Mouse (Mus musculus) heart, embryonic 15.5 days (tissue): ENCODE measurements around the gene Herpud1. TPM values are rescaled to one million over a fixed set of nuclear protein-coding genes. Genes with fewer than 3 reads are reported as not detected.
A peak's percentile ranks its signal among the peaks of the same experiment; 100 is the strongest.

Source experiments
- ATAC-seq: fragments of 200-750 bp; cut with Nextera tagmentation; replicated peaks from 2 replicates; pipeline ENCODE4 v1.8.0; 2017; ENCODE audit warnings: low read depth, moderate TSS enrichment; ENCODE audit not compliant: insufficient number of reproducible peaks, insufficient read depth, low FRiP score
- H3K27ac ChIP-seq: fragments of 300-500 bp; sonication (generic); 2 replicates; pipeline ENCODE4 v1.5.1; 2015; ENCODE audit warnings: mild to moderate bottlenecking, inconsistent platforms
- H3K27me3 ChIP-seq: fragments of 300-500 bp; sonication (generic); 2 replicates; pipeline ENCODE4 v1.6.1; 2015; ENCODE audit warnings: inconsistent platforms
- H3K36me3 ChIP-seq: fragments of 300-500 bp; sonication (generic); 2 replicates; pipeline ENCODE4 v1.6.1; 2015; ENCODE audit warnings: mild to moderate bottlenecking, inconsistent platforms
- H3K4me1 ChIP-seq: fragments of 300-500 bp; sonication (generic); replicated peaks from 2 replicates; pipeline ENCODE4 v1.6.1; 2015; ENCODE audit warnings: inconsistent platforms
- H3K4me2 ChIP-seq: fragments of 300-500 bp; sonication (generic); 2 replicates; pipeline ENCODE4 v1.6.1; 2015; ENCODE audit warnings: inconsistent platforms, mild to moderate bottlenecking, moderate library complexity
- H3K4me3 ChIP-seq: fragments of 300-500 bp; sonication (generic); 2 replicates; pipeline ENCODE4 v1.5.1; 2015; ENCODE audit warnings: mild to moderate bottlenecking, inconsistent platforms
- H3K9ac ChIP-seq: fragments of 300-500 bp; sonication (generic); 2 replicates; pipeline ENCODE4 v1.6.1; 2015; ENCODE audit warnings: mild to moderate bottlenecking, inconsistent platforms
- H3K9me3 ChIP-seq: fragments of 300-500 bp; sonication (generic); replicated peaks from 2 replicates; pipeline ENCODE4 v1.6.1; 2016; ENCODE audit warnings: inconsistent platforms
- WGBS: fragments of 180-500 bp; shearing (Covaris S2); methylation state at CpG from one replicate; pipeline ENCODE4 v1.1.7; 2015; ENCODE audit warnings: mixed read lengths; 5-methylcytosine and 5-hydroxymethylcytosine counted together
- polyA plus RNA-seq: library from polyadenylated mRNA; unstranded; fragments of >200 nt; fragmentation: Nextera tagmentation; extraction: Ambion mirVana; gene quantifications from 2 replicates; pipeline ENCODE4 v1.2.1, GENCODE M21; 2015

Gene Herpud1
- polyA plus RNA-seq, 1 experiment from 2014 or later, result 91.4 TPM

DNA sequence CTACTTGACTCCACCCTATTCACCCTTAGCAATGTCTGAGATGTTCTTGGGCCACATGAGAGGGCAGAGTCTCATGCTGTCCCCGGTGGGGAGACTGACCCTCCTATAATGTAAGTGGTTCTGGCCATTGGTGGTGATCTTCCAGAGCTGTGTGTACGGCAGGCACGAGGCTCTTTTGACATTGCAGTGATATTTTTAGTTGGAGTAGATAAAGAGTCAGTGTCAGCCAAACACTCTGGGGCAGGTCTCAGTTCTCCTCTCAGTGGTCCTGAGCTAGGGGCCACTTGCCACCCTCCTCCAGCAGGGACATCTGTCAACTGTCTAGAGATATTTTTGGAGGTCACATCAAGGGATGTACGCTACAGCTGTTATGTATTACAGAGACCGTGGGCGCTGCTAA is 29.0 kb upstream of the Herpud1 start:
- Histone ChIP-seq H3K9me3 (no peaks in the 10 kb centered on the region), H3K36me3 (no peaks in the 10 kb centered on the region), H3K27ac (peak overlapping the region; percentile 76), H3K9ac (no peak overlapping the region), H3K4me1 (peaks cover 41% of the 10 kb centered on the region), H3K4me3 (no peak overlapping the region), H3K4me2 (no peak overlapping the region), H3K27me3 (no peaks in the 10 kb centered on the region)
- 28% methylated on average over 6 of the region's 6 CpGs for WGBS
- ATAC-seq, result peak; percentile 50

DNA sequence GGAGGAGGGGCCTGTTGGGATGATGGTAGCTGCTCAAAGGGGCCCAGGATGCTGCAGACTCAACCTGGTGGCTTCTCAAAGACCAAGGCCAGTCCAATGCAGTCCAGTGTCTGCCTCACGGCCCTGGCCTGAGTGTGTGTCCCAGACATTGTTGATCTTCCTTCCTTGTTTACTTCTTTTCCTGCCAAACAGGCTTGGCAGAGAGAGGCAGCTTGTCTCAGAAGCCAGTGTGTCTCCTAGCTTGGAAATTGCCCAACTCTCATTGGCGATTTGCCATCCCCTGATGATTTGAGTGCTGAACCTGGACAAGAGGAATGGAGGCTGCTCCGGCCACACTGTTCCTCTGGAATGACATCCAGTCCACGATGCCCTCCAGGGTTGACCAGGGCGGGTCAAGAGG is 27.7 kb upstream of the Herpud1 start:
- Histone ChIP-seq H3K4me1 (peaks cover 54% of the 10 kb centered on the region), H3K9me3 (no peaks in the 10 kb centered on the region), H3K36me3 (no peaks in the 10 kb centered on the region), H3K9ac (no peak overlapping the region), H3K4me3 (no peak overlapping the region), H3K27ac (peak overlapping the region; percentile 61), H3K27me3 (no peaks in the 10 kb centered on the region), H3K4me2 (no peak overlapping the region)
- ATAC-seq, result no peak
- WGBS, result 40% methylated on average over 5 of the region's 5 CpGs

DNA sequence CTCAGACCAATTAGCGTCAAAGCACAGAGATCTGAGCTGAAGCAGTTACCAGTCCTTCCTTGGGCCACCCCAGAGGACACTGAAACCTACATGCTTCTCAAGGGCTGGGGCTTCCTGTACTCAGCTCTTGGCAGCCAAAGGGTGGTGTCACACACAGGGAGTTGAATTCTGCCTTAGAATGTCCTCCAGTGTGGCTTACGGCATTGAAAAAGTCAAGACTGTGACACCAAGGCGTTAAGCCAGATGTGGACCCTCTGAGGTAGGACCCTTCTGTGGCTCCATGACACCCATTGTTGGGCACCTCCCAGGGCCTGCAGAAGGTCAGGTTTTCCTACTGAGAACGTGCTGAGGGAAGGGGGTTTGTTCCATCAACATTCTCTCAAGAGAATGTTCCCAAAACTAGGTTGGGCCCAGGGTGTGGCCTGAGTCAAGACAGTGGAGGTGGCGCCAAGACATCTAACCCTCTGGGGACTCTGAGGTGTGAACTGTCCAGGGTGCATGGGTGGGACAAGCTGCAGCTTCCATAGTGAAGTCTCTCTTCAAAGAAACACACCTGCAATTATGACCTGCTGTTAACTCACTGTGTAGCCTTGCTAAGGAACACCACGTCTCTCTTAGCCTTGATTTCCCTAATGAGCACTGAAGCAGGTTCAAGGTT is 24.3 kb upstream of the Herpud1 start:
- no peaks in the 10 kb centered on the region for H3K36me3 ChIP-seq
- no peaks in the 10 kb centered on the region for H3K9me3 ChIP-seq
- no peaks in the 10 kb centered on the region for H3K27me3 ChIP-seq
- H3K4me2 ChIP-seq, result no peak overlapping the region
- H3K27ac ChIP-seq, result peak overlapping the region; percentile 86
- H3K4me3 ChIP-seq, result no peak overlapping the region
- ATAC-seq, result no peak
- no peak overlapping the region for H3K9ac ChIP-seq
- WGBS, result 85% methylated on average over 6 of the region's 6 CpGs
- H3K4me1 ChIP-seq, result peaks cover 60% of the 10 kb centered on the region

DNA sequence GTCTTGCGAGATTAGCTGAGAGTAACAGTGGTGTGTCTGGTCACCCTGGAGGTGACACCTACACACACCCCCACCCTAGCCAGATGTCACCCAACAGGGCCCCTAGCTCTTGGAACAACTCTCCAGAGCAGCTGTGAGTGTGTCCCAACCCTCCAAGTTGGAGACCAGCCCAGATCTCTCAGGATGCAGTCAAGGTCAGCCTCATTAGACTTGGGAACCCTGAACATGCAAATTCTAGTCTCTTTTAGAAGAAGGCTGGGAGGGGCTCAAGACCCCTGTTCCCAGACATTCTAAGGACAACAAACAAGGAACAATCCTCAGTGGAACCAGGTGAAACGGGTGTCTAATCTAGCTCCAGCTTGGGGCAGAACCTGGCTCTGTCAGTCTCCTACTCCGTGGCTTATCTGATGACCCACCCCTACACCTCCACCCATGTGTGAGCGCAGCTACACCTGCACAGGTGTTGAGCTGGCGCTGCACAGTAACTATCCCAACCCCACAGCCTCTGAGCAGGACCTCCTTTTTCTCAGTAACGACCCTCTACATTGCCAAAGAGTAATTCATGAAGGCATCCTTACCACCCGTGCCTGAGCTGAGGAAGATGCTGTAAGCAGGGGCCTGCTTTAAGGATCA is 23.5 kb upstream of the Herpud1 start:
- H3K9ac ChIP-seq, result no peak overlapping the region
- peak; percentile 63 for ATAC-seq
- H3K36me3 ChIP-seq, result no peaks in the 10 kb centered on the region

DNA sequence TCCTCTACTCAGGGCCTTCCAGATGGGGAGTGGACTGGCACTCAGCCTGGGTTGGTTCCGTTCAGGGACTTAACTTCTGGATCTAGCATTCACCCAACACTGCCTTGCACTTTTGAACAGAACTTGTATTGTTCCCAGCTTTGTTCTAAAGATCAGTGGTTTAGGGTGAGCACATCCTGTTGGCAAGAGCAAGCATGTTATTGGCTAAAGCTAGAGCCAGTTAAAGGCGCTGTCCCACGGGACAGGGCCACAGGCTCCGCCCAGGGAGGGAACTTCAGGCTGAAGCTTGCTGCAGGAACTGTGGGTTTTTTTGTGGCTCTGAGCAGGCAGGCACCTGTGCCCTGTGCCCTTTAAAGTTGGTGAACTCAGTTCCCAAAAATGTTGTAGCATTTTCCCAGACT is 22.9 kb upstream of the Herpud1 start:
- 39% methylated on average over 4 of the region's 4 CpGs for WGBS
- H3K4me3 ChIP-seq, result no peak overlapping the region
- peak; percentile 66 for ATAC-seq
- no peaks in the 10 kb centered on the region for H3K36me3 ChIP-seq
- peak overlapping the region; percentile 86 for H3K27ac ChIP-seq
- H3K27me3 ChIP-seq, result no peaks in the 10 kb centered on the region
- H3K4me2 ChIP-seq, result peak overlapping the region; percentile 27; the same call in 1 of the 2 replicates
- H3K4me1 ChIP-seq, result peaks cover 48% of the 10 kb centered on the region
- no peaks in the 10 kb centered on the region for H3K9me3 ChIP-seq
- peak overlapping the region; percentile 27; the same call in 1 of the 2 replicates for H3K9ac ChIP-seq

More for the DNA sequence above, 23.5 kb upstream of the Herpud1 start:
- no peaks in the 10 kb centered on the region for H3K27me3 ChIP-seq
- H3K4me2 ChIP-seq, result 0 out of 2 replicates have a peak overlapping the region, but pooled peaks have one; percentile 27
- H3K4me3 ChIP-seq, result no peak overlapping the region
- no peaks in the 10 kb centered on the region for H3K9me3 ChIP-seq
- H3K4me1 ChIP-seq, result peaks cover 51% of the 10 kb centered on the region
- peak overlapping the region; percentile 86 for H3K27ac ChIP-seq
- 76% methylated on average over 7 of the region's 7 CpGs for WGBS

DNA sequence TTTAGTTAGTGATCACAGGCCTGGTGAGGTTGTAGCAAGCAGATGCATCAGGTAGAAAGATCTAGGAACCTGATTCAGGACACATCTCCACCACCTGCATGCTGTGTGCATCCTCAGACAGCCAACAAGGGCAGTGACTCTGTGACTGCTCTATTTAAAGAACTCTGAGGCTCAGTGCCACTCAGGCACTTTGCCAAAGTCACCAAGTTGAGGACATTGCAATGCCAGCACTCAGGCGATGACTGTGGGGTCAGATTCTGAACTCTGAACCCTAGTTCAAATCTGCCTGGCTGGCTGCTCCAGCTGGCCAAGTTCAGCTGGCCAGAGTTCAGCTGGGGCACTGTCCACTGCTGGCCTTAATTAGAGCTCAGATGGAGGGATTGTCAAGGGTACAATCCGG is 22.3 kb upstream of the Herpud1 start:
- 51% methylated on average over 2 of the region's 2 CpGs for WGBS
- H3K27me3 ChIP-seq, result no peaks in the 10 kb centered on the region
- no peak overlapping the region for H3K9ac ChIP-seq
- no peak overlapping the region for H3K4me3 ChIP-seq
- peak overlapping the region; percentile 86 for H3K27ac ChIP-seq
- H3K9me3 ChIP-seq, result no peaks in the 10 kb centered on the region
- H3K4me2 ChIP-seq, result peak overlapping the region; percentile 17; the same call in 1 of the 2 replicates
- H3K4me1 ChIP-seq, result peaks cover 41% of the 10 kb centered on the region
- ATAC-seq, result 0 out of 2 replicates have a peak, but pooled peaks have one; percentile 56
- H3K36me3 ChIP-seq, result no peaks in the 10 kb centered on the region

DNA sequence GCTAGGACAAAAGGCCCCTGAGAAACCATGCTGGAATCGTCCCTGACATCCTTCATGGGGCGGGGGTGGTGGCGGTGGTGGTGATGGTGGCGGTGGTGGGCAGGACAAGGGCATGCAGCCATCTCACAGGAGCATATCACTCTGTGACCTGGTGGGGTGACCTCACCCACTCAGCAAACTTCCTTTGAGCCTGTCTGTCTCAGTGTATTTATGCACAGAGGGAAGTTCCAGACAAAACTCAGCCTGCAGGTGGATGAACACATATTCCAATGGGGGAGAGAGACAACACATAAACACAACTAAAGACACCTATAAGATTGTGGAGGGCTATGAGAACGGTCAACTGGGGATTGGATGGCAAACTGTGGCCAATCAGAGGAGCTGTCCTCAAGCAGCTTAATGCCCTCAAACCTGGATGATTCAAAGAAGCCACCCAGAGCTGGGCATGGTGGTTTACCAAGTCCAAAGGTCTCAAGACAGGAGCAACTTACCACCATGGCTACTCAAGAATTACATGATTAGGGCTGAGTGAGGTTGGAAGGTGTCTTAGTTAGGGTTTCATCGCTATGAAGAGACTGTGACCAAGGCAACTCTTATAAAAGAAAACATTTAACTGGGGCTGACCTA is 21.4 kb upstream of the Herpud1 start:
- Histone ChIP-seq H3K9me3 (no peaks in the 10 kb centered on the region), H3K4me2 (no peak overlapping the region), H3K4me3 (no peak overlapping the region), H3K27me3 (no peaks in the 10 kb centered on the region), H3K36me3 (no peaks in the 10 kb centered on the region), H3K9ac (no peak overlapping the region), H3K27ac (peak overlapping the region; percentile 86), H3K4me1 (peaks cover 35% of the 10 kb centered on the region)
- no peak for ATAC-seq
- WGBS, result 86% methylated on average over 6 of the region's 6 CpGs

DNA sequence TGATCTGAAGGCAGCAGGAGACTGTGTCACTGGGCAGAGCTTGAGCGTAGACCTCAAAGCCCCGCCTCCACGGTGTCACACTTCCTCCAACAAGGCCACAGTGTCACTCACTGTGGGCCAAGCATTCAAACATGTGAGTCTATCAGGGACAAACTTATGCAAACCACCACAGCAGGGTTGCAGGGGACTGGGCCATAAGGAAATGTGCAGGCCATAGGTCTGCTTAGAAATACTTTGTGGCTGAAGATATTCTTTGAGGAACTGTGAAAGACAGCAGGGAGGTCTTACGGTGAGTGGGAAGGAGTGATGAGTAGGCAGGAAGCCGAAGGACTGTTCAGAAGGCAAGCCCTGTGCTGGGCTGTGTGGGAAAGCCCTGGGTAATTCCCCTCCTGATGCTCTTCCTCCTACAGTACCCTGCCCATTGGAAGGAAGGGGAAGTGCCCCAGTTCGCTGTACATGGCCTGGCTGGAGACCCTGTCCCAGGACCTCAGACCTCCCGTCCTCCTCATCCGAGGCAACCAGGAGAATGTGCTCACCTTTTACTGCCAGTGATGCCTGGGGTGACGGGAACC is 20.7 kb upstream of the Herpud1 start:
- Histone ChIP-seq H3K27me3 (no peaks in the 10 kb centered on the region), H3K36me3 (no peaks in the 10 kb centered on the region), H3K9me3 (no peaks in the 10 kb centered on the region), H3K4me3 (no peak overlapping the region), H3K4me2 (no peak overlapping the region), H3K4me1 (peaks cover 33% of the 10 kb centered on the region), H3K9ac (no peak overlapping the region), H3K27ac (no peak overlapping the region)
- ATAC-seq, result no peak
- 82% methylated on average over 9 of the region's 9 CpGs for WGBS

DNA sequence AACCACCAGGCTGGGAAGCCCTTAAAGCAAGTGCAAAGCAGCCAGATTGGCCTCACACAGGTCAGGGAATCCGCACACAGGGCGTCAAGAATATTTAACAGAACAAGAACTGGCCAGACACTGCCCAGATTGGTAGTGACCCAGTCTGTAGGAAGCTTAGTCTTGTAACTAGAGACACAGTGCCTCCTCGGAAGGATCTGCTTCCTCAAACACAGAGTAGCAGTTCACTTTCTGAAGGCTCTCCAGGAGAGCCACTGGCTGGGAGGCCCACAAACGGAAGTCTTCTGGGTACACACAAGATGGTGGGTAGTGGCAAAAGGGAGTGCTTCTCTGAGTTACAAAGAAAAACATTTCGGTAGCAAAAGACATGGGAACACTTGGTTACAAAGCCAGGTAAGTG is 15.4 kb upstream of the Herpud1 start:
- no peak for ATAC-seq
- Histone ChIP-seq H3K4me2 (no peak overlapping the region), H3K4me3 (no peak overlapping the region), H3K27ac (no peak overlapping the region), H3K27me3 (no peaks in the 10 kb centered on the region), H3K9ac (no peak overlapping the region), H3K4me1 (peaks cover 8% of the 10 kb centered on the region), H3K9me3 (no peaks in the 10 kb centered on the region), H3K36me3 (no peaks in the 10 kb centered on the region)
- WGBS, result 68% methylated on average over 5 of the region's 5 CpGs

DNA sequence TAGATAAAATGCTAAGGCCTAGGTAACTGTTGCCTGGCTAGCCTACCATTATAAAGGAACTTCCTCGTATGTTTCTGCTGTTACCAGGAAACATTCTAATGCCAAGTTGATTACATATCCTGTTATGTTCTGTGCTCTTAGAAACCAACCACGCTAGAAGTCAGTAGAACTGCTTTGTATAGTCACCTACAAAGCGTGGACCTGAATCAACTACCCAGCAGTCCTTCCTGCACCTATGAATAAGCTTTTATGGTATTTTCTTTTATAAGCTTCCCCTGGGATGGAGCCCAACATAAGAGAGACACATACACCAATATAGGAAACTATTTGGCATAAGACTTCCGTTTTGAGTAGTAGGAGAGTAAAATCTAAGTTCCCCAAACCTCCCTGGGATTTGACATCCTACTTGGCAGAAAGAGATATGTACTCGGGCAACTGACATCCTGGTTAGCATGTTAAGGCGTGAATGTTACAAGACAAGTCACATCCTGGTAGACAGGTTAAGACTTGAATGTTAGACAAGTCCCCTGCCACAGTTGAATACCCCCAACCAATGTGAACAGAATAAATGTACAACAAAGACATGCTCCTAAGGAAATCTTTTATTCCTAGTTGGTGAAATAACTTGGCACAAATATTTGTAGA is 13.2 kb upstream of the Herpud1 start:
- H3K27me3 ChIP-seq, result no peaks in the 10 kb centered on the region

DNA sequence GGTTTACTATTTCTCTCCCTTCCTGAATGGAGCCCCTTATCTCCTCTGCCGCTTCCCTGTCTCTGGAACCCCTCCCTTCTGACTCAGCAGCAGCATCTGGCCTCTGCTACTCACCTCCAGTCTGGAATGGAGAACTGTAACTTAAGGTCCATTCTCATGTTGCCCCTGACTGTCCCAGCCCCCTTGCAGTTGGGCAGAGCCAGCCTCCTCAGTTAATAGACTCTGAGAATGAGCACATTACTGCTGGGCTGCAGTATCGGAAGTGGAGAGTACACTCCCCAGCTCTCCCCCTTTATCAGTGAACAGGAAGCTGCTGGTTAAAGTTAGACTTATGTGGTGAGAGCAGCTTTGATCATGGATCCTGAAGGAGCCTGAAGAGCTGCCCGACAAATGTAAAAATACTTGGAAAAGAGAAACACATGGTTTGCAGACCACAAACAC is 10.7 kb upstream of the Herpud1 start:
- Histone ChIP-seq H3K4me1 (peaks cover 23% of the 10 kb centered on the region), H3K4me2 (no peak overlapping the region), H3K27me3 (no peaks in the 10 kb centered on the region), H3K36me3 (no peaks in the 10 kb centered on the region), H3K9ac (no peak overlapping the region), H3K27ac (no peak overlapping the region), H3K4me3 (no peak overlapping the region), H3K9me3 (no peaks in the 10 kb centered on the region)
- ATAC-seq, result no peak
- WGBS, result 6% methylated on average over 3 of the region's 3 CpGs

More for the DNA sequence above, 13.2 kb upstream of the Herpud1 start:
- no peak overlapping the region for H3K4me3 ChIP-seq
- no peak for ATAC-seq
- H3K4me2 ChIP-seq, result no peak overlapping the region
- H3K9ac ChIP-seq, result no peak overlapping the region
- H3K9me3 ChIP-seq, result no peaks in the 10 kb centered on the region
- no peak overlapping the region for H3K27ac ChIP-seq
- no peaks in the 10 kb centered on the region for H3K36me3 ChIP-seq
- WGBS, result 69% methylated on average over 6 of the region's 6 CpGs
- peaks cover 15% of the 10 kb centered on the region for H3K4me1 ChIP-seq
